Mouse (Mus musculus) adipocyte (in vitro differentiated cells): ENCODE data around the gene Htatip2.
A peak's percentile ranks its signal among the peaks of the same experiment; 100 is the strongest.

Source experiments
- DNase-seq: peaks from one replicate; pipeline ENCODE4 v3.0.0-alpha.2; 2016; ENCODE audit warnings: low spot score

Htatip2 gene

GRCm38 (mm10) chr7:49758934-49759571 is at the start of gene Htatip2:
Gene Htatip2 (plus strand): TSS chr7:49759115.
- DNase-seq, result no peak

- no peak for DNase-seq
Measured at GRCm38 (mm10) chr7:49709381-49710021, 49.4 kb upstream of the Htatip2 start.

- DNase-seq, result no peak
Measured at GRCm38 (mm10) chr7:49717942-49718733, 40.8 kb upstream of the Htatip2 start.

GRCm38 (mm10) chr7:49734342-49734741 is 24.6 kb upstream of the Htatip2 start:
- DNase-seq, result no peak

- DNase-seq, result no peak
Measured at GRCm38 (mm10) chr7:49739448-49739847, 19.5 kb upstream of the Htatip2 start.

- no peak for DNase-seq
Measured at GRCm38 (mm10) chr7:49741474-49741873, 17.4 kb upstream of the Htatip2 start.

GRCm38 (mm10) chr7:49741923-49742322 is 17.0 kb upstream of the Htatip2 start:
- no peak for DNase-seq

GRCm38 (mm10) chr7:49751148-49751547 is 7.8 kb upstream of the Htatip2 start:
- peak; percentile 57 for DNase-seq

GRCm38 (mm10) chr7:49752730-49753506 is 6.0 kb upstream of the Htatip2 start:
- DNase-seq, result peak; percentile 52

GRCm38 (mm10) chr7:49754767-49755166 is 4.1 kb upstream of the Htatip2 start:
- DNase-seq, result peak; percentile 58

- peak; percentile 55 for DNase-seq
Measured at GRCm38 (mm10) chr7:49762605-49763004, 3.7 kb downstream of the Htatip2 start.

GRCm38 (mm10) chr7:49764011-49764716 is 5.2 kb downstream of the Htatip2 start:
- DNase-seq, result peak; percentile 29

- DNase-seq, result no peak
Measured at GRCm38 (mm10) chr7:49766166-49766565, 7.3 kb downstream of the Htatip2 start.

GRCm38 (mm10) chr7:49768509-49768908 is 9.6 kb downstream of the Htatip2 start:
- no peak for DNase-seq

GRCm38 (mm10) chr7:49774396-49774795 is 15.5 kb downstream of the Htatip2 start:
- no peak for DNase-seq

GRCm38 (mm10) chr7:49777585-49777984 is 18.7 kb downstream of the Htatip2 start:
- DNase-seq, result no peak

GRCm38 (mm10) chr7:49778114-49778901 is 19.4 kb downstream of the Htatip2 start, which contains the start of gene Prmt3:
Gene Prmt3 (plus strand): TSS chr7:49778346.
- peak; percentile 86 for DNase-seq

- no peak for DNase-seq
Measured at GRCm38 (mm10) chr7:49778904-49779615, 20.1 kb downstream of the Htatip2 start.

GRCm38 (mm10) chr7:49783017-49783416 is 24.1 kb downstream of the Htatip2 start:
- no peak for DNase-seq

- no peak for DNase-seq
Measured at GRCm38 (mm10) chr7:49785141-49785540, 26.2 kb downstream of the Htatip2 start.
